Mouse (Mus musculus) spleen, postnatal 14 days (tissue): ENCODE measurements around the gene Sugp2.

ENCODE experiments used
- DNase-seq, 2 experiments: peaks; one replicate each; pipeline ENCODE4 v3.0.0; 2021 to 2022; ENCODE audit warnings: low spot score in 2 of 2

The Sugp2 gene

DNA sequence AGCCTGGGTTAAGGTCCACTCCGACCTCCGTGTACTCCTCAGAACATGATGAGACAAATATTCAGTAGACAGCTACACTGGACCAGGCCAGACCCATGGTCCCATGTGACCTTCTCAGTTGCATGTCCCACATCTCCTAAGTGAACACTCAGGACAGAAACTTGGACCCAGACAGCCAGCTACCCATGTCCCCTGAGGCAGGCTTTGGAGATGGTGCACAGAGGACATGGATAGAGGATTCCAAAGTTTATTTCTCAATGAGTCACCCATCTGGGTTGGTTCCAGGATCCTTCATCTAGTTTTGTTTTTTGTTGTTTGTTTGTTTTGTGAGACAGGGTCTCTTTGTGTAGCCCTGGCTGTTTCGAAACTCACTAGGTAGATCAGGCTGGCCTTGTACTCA is 13.1 kb upstream of the Sugp2 start:
- no peak for DNase-seq

DNA sequence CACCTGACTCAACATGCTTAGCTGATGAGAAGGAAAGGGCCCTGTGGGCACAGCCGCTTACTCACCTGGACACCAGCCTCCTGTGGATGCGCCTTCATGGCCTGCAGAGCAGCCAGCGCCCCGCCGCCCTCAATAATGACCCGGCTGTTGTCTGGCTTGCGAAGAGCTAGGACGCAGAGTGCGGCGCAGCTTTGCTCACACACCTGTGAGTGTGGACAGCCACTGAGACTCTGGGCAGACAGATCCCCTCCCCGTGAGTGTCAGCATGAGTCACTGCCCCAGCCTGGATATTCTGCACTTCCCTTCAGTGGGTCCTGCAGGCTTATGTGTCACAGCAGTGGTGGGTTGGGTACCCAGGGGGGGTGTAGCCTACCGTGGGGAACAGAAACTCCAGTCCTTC is 12.0 kb upstream of the Sugp2 start:
- DNase-seq: no peak

DNA sequence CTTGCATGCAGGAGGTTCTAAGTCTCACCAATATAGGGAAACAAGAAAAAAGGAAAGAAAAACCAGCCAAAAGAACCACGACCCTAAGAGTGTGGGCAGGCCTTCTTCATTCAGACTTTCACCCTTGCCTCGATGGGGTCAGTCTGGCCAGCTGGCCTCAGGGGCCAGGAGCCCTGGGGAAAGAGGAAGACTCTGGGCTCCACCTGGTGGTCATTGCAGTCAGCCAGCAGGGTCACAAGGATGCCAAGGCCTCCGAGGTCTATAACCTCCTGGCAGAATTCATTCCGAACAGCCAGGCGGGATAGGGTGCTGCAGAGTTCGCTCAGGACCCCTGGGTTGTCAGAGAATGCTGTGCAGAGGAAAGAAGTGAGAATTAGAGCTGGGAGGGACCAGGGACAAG is 10.7 kb upstream of the Sugp2 start:
- no peak for DNase-seq

GRCm38 (mm10) chr8:70227997-70228396 is 6.0 kb upstream of the Sugp2 start:
- DNase-seq: no peak

DNA sequence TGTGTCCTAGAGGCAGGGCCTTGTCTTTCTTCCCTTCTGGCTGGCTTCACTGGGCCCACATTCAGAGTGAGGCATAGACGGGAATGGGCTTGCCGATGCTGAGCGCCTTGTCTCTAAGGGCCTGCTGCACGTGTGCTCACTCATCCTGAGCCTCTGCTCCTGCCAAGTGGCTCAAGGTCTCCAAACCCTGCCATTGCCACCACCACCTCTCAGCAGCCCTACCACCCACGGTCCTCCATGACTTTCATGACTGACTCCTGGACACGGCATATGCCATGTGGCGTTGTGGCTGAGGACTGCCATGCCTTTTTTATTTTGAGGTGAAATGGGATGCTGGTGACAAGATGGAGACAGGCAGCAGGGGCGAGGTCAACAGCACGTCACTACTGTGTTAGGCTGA is 3.2 kb upstream of the Sugp2 start:
- no peak for DNase-seq

- no peak for DNase-seq
These were observed 420 bp upstream of the Sugp2 start for GRCm38 (mm10) chr8:70233606-70234005.

GRCm38 (mm10) chr8:70234781-70235128 is 729 bp downstream of the Sugp2 start:
- no peak for DNase-seq

DNA sequence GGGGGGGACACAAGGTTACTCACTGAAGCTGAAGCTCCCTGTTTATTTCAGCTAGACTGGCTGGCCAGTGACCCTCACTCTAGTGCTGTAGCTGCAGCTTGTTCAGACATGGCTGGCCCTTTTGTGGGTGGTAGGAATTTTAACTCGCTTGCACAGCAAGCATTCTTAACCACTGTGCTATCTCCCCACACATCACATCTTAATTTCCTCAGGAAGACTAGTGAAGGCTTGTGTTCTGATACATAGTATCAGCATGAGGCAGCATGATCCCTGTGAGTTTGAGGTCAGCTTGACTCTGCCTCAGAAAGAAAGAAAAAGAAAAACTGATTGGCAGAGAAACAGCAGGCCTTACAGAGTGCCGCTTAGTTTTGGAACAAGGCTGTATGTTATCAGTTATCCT is 3.8 kb downstream of the Sugp2 start:
- DNase-seq: no peak

GRCm38 (mm10) chr8:70240642-70241041 is 6.6 kb downstream of the Sugp2 start:
- DNase-seq: no peak

DNA sequence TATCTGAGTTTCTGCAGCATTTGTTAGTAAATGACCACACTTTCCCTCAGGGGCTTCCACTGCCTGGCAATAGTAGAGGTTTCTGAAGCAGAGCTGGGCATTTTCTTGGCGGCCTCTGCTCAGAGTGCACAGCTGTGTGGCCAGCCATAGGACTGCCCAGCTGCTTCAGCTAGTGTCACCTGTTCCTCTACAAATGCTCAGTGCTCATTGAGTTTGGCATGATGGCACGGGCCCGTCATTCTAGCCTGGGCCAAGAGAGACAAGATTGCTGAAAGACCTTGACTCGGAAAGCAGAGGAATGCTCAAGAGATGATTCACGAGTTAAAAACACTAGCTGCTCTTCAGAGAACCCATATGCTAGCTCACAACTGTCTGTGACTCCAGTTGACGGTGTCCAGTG is 12.6 kb downstream of the Sugp2 start:
- DNase-seq: no peak

- DNase-seq: no peak
These were observed 13.8 kb downstream of the Sugp2 start for GRCm38 (mm10) chr8:70247841-70248240.

GRCm38 (mm10) chr8:70254628-70255027 is 20.6 kb downstream of the Sugp2 start:
- no peak for DNase-seq

- DNase-seq: no peak
These were observed 23.4 kb downstream of the Sugp2 start for GRCm38 (mm10) chr8:70257456-70257855.

DNA sequence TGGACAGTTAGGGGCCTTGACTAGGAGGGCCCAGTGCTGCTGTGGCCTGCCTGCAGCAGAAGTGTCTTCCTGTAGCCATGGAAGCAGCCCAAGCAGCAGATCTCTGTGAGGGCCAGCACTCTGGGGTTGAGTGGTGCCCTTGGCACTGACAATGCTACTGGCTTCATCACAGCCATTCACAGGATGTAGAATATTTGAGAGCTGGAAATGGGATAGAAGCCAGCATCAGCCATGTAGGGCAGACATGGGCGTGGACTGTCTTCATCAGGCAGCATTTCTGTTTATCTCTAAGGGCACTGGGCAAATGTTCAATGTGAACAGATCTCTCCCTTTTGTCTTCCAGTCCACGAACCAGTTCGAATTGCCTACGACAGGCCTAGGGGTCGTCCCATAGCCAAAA is 24.6 kb downstream of the Sugp2 start:
- DNase-seq: no peak

DNA sequence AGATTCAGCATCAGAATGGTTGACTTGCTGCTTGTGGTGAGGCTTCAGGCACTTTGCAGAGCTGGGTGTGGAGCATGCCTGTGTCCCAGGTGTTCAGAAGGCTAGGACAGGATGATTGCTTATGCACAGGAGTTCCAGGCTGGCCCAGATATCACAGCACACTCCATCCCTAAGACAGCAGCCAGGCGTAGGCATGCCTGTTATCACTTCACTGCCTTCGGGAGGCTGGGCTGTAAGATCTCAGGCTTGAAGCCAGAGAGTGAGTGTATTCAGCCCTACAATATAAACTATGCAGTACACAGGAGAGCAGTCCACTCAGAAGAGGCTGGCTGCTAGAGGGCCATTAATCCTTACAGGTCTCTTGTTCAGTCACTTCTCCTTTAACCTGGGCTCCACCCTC is 25.0 kb downstream of the Sugp2 start:
- DNase-seq: no peak

- no peak for DNase-seq
These were observed 33.6 kb downstream of the Sugp2 start for GRCm38 (mm10) chr8:70267674-70268073.

DNA sequence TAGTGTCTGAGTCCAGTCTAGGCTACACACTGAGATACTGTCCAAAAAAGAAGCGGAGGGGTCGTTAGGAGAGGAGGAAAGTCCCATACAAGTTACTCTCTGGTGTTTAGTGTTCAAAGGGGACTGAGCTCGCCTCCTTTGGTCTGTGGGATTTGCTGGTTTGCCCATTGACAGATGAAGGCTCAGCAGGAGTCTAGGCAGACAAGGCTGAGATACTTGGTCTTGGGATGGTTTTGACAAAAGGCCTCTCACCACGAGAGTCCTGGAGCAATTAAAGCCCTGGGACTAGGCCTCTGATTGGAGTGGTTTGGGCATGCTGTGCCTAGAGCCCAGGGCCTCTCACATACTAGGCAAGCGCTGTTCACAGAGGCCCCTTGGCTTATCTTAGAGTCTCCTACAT is 34.3 kb downstream of the Sugp2 start:
- DNase-seq: no peak

DNA sequence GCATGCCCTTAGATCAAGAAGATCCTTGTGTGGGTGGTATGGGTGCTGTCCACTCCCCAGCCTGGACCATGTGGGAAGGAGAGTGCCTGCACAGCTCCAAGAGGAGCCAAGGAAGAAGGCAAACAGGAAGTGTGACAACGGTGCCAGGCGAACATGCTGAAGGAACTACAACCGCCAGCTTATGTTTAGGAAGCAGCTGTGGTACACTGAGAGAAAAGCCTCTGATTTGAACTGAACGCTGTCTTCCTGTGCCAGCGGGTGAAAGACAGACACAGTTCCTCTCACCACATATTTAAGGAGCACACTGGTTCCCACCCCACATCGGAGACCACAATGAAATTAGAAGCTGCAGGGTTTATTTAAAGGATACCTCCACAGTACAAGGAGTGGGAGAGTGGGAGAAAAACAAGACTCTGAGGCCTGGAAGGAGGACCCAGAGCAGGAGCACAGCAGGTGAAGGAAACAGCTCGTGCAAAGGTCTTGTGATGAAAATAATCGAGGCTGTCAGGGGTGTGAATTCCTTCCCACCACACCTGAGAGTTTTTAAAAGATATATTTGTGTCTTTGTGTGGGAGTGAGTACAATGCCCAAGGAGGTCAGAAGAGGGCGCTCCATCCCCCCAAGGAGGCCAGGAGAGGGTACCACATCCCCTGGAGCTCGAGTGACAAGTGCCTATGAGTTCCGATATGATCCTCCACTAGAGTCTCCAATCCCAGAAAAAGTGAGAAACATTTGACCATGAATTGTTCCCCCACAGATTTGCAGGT is 35.0 kb downstream of the Sugp2 start:
- DNase-seq: no peak

GRCm38 (mm10) chr8:70272949-70273348 is 38.9 kb downstream of the Sugp2 start:
- no peak for DNase-seq

GRCm38 (mm10) chr8:70274350-70274749 is 40.3 kb downstream of the Sugp2 start:
- DNase-seq: no peak

GRCm38 (mm10) chr8:70276476-70276875 is 42.5 kb downstream of the Sugp2 start:
- no peak for DNase-seq

DNA sequence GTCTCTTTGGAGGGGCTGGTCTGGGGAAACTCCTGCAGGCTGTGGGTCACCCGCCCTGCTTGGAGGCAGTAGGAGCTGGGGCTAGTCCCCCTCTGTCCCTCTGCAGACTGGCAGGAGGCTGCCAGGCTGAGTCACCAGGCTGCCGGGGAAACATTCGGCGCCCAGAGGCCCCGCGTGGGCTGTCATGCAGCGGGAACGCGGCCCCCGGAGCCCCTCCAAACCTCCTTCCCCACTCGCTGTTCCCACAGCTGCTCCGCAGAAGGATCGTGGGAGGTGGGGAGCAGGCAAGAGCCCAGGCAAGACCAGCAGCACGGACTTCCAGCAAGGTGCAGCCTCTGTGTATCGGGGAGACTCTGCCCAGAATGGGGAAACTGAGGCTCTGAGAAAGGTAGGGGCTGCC is 44.1 kb downstream of the Sugp2 start:
- DNase-seq: no peak

- no peak for DNase-seq
These were observed 45.2 kb downstream of the Sugp2 start for GRCm38 (mm10) chr8:70279266-70279665.

- no peak for DNase-seq
These were observed 47.0 kb downstream of the Sugp2 start for GRCm38 (mm10) chr8:70281001-70281400.
